Mouse (Mus musculus) cerebellum, adult 2 months (tissue): ENCODE measurements at regions not wholly inside any gene's neighbourhood (a gene's known extent, or its start where the extent isn't known, plus 50 kb on each side); places are given as distances from the start of the nearest gene placed in this dataset.

Experiments
- DNase-seq, 2 experiments: peaks; one replicate each; pipeline ENCODE4 v3.0.0; 2021
- H3K27ac ChIP-seq: fragments of 200-500 bp; 2 replicates; pipeline ENCODE4 v1.5.1; 2012; ENCODE audit warnings: low read length, control low read depth, inconsistent platforms; ENCODE audit not compliant: insufficient read depth
- H3K27me3 ChIP-seq: fragments of 200-500 bp; 2 replicates; pipeline ENCODE4 v1.6.1; 2012; ENCODE audit warnings: inconsistent platforms, mild to moderate bottlenecking, low read length, moderate library complexity; ENCODE audit not compliant: control insufficient read depth, insufficient read depth
- H3K4me1 ChIP-seq: fragments of 200-500 bp; 2 replicates; pipeline ENCODE4 v1.6.1; 2011; ENCODE audit warnings: low read length; ENCODE audit not compliant: control insufficient read depth, insufficient read depth
- H3K4me3 ChIP-seq: fragments of 200-500 bp; replicated peaks from 2 replicates; pipeline ENCODE3; 2011; ENCODE audit warnings: mild to moderate bottlenecking, low read depth, low read length, control low read depth; ENCODE audit not compliant: insufficient read depth
- CTCF ChIP-seq: fragments of 200-500 bp; IDR thresholded peaks from 2 replicates; pipeline ENCODE4 v1.5.1; 2011; ENCODE audit warnings: low read depth, mild to moderate bottlenecking, control low read depth, low read length, moderate library complexity, borderline replicate concordance; ENCODE audit not compliant: insufficient read depth
- POLR2A ChIP-seq: fragments of 200-500 bp; IDR thresholded peaks from 2 replicates; pipeline ENCODE4 v1.6.1; 2011; ENCODE audit warnings: low read length, control low read depth, borderline replicate concordance; ENCODE audit not compliant: insufficient read depth
- WGBS: fragments of 180-500 bp; shearing (Covaris S2); methylation state at CpG from one replicate; pipeline ENCODE4 v1.1.7; 2018; 5-methylcytosine and 5-hydroxymethylcytosine counted together

- Histone ChIP-seq H3K27ac (no peak overlapping the region), H3K4me3 (no peak overlapping the region), H3K4me1 (no peaks in the 10 kb centered on the region), H3K27me3 (no peaks in the 10 kb centered on the region)
- 90% methylated on average over 9 of the region's 9 CpGs for WGBS
- no peak for DNase-seq
- TF ChIP-seq POLR2A (no peak), CTCF (no peak)
Measured at GRCm38 (mm10) chr14:46277832-46278611, 101.2 kb upstream of the Gm15217 start.

DNA sequence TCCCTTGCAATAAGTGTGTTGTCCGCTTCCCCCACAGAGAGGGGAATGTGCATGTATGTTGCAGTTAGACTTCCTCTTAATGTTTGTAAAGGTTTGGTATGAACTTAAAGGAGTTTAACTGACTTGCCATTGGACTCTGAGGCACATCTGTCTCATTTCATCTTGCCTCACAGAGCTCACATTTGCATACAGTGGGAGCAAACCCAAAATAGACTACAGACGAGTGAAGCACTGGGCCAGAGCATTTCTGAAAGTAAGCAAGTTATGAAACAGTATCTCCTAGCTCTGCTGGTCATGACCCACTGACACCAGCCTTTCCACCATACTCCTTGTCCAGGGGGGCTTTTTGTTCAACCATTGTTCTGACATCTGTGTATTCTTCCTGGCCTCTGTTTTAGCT is 86.8 kb upstream of the Gm15217 start:
- Histone ChIP-seq H3K4me3 (no peak overlapping the region), H3K4me1 (no peaks in the 10 kb centered on the region), H3K27me3 (no peaks in the 10 kb centered on the region), H3K27ac (no peak overlapping the region)
- 45% methylated on average over 2 of the region's 2 CpGs for WGBS
- DNase-seq: no peak
- no peak for TF ChIP-seq CTCF
- no peak for TF ChIP-seq POLR2A

GRCm38 (mm10) chr14:46296275-46296674 is 82.9 kb upstream of the Gm15217 start:
- TF ChIP-seq POLR2A (no peak), CTCF (no peak)
- Histone ChIP-seq H3K27me3 (no peaks in the 10 kb centered on the region), H3K27ac (no peak overlapping the region), H3K4me3 (no peak overlapping the region), H3K4me1 (no peaks in the 10 kb centered on the region)
- DNase-seq: no peak

DNA sequence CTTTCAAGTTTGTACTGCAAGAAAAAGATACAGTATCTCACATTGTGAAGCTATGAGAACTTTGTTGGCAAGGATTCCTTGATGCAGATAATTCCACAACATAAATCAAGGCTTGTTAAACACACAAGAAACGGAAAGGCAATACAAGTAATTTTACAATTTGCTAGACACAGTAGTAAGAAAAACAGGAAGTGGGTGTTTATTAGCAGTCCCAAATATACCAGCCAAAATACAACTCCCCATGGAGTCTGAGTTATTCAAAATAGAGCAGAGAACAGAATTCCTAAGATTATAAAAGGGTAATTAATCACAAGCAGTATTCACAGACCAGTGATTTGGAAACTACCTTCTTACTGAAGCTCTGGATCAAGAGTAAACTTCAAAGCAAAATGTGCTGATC is 78.7 kb upstream of the Gm15217 start:
- DNase-seq: no peak
- Histone ChIP-seq H3K27ac (no peak overlapping the region), H3K4me3 (no peak overlapping the region), H3K27me3 (no peaks in the 10 kb centered on the region), H3K4me1 (no peaks in the 10 kb centered on the region)
- WGBS: 73% methylated on average over 1 of the region's 1 CpGs
- TF ChIP-seq CTCF: no peak
- TF ChIP-seq POLR2A: no peak

GRCm38 (mm10) chr14:46302601-46303000 is 76.6 kb upstream of the Gm15217 start:
- 81% methylated on average over 2 of the region's 2 CpGs for WGBS

GRCm38 (mm10) chr14:46305267-46305666 is 73.9 kb upstream of the Gm15217 start:
- Histone ChIP-seq H3K27ac (no peak overlapping the region), H3K27me3 (no peaks in the 10 kb centered on the region), H3K4me3 (no peak overlapping the region), H3K4me1 (no peaks in the 10 kb centered on the region)
- no peak for DNase-seq
- no peak for TF ChIP-seq CTCF
- no peak for TF ChIP-seq POLR2A
- WGBS: 27% methylated on average over 4 of the region's 4 CpGs

More at GRCm38 (mm10) chr14:46302601-46303000, 76.6 kb upstream of the Gm15217 start:
- no peaks in the 10 kb centered on the region for H3K4me1 ChIP-seq
- no peak for DNase-seq
- H3K27ac ChIP-seq: no peak overlapping the region
- TF ChIP-seq POLR2A (no peak), CTCF (no peak)
- no peak overlapping the region for H3K4me3 ChIP-seq
- H3K27me3 ChIP-seq: no peaks in the 10 kb centered on the region

- WGBS: 49% methylated on average over 4 of the region's 4 CpGs
- H3K27ac ChIP-seq: no peak overlapping the region
- no peak overlapping the region for H3K4me3 ChIP-seq
- no peaks in the 10 kb centered on the region for H3K4me1 ChIP-seq
- DNase-seq: no peak
- no peak for TF ChIP-seq POLR2A
- no peak for TF ChIP-seq CTCF
- no peaks in the 10 kb centered on the region for H3K27me3 ChIP-seq
Measured at GRCm38 (mm10) chr14:46313064-46313463, 66.2 kb upstream of the Gm15217 start.

- Histone ChIP-seq H3K27me3 (no peaks in the 10 kb centered on the region), H3K27ac (no peak overlapping the region), H3K4me3 (no peak overlapping the region), H3K4me1 (no peaks in the 10 kb centered on the region)
- no peak for DNase-seq
- no peak for TF ChIP-seq CTCF
- no peak for TF ChIP-seq POLR2A
- 85% methylated on average over 5 of the region's 5 CpGs for WGBS
Measured at GRCm38 (mm10) chr14:46316521-46316920, 62.7 kb upstream of the Gm15217 start.
